Mouse (Mus musculus): ENCODE measurements around the gene Slc2a8. TPM values are rescaled to one million over a fixed set of nuclear protein-coding genes. Genes with fewer than 3 reads are reported as not detected.

The Slc2a8 gene
- total RNA-seq, 1 experiment from 2014 or later = 24.4 TPM

GRCm38 (mm10) chr2:32928947-32929829, 52.7 kb downstream of the Slc2a8 start:
- no peak for DNase-seq

- peak; percentile 71 for DNase-seq
Observed at GRCm38 (mm10) chr2:32928235-32928946, 53.5 kb downstream of the Slc2a8 start.

GRCm38 (mm10) chr2:32927624-32928234, 54.2 kb downstream of the Slc2a8 start:
- no peak for DNase-seq

GRCm38 (mm10) chr2:32926330-32927075, 55.4 kb downstream of the Slc2a8 start:
- no peak for DNase-seq

GRCm38 (mm10) chr2:32924306-32924844, 57.5 kb downstream of the Slc2a8 start:
- no peak for DNase-seq

GRCm38 (mm10) chr2:32923551-32924250, 58.2 kb downstream of the Slc2a8 start:
- no peak for DNase-seq

Other genes starting within 250 kb of the Slc2a8 start
- not detected in 2 replicates for gene 6330409D20Rik, start 241.1 kb downstream of the Slc2a8 start, total RNA-seq (2021)
- 24.7 and 30.8 TPM in 2 replicates for gene Tor2a, start 224.8 kb downstream of the Slc2a8 start, total RNA-seq (2021)
- 0.15 and 0.24 TPM in 2 replicates for gene Ttc16, start 206.4 kb downstream of the Slc2a8 start, total RNA-seq (2021)
- gene Ptrh1, start 206.3 kb downstream of the Slc2a8 start, total RNA-seq (2021) = 5.7 and 5.9 TPM in 2 replicates
- gene Cfap157, start 197.7 kb downstream of the Slc2a8 start, total RNA-seq (2021) = not detected in 2 replicates
- 15.6 and 22.2 TPM in 2 replicates for gene Stxbp1, start 134.8 kb downstream of the Slc2a8 start, total RNA-seq (2021)
- gene Fam129b, start 106.0 kb downstream of the Slc2a8 start, total RNA-seq (2021) = 14.0 and 15.2 TPM in 2 replicates
- gene Rpl12, start 20.5 kb downstream of the Slc2a8 start, total RNA-seq (2021) = 133 and 250 TPM in 2 replicates
- 17.4 and 28.7 TPM in 2 replicates for gene Lrsam1, start 20.5 kb downstream of the Slc2a8 start, total RNA-seq (2021)
- 17.3 and 19.2 TPM in 2 replicates for gene Garnl3, start 149.6 kb upstream of the Slc2a8 start, total RNA-seq (2021)
- 21.2 and 23.6 TPM in 2 replicates for gene Angptl2, start 234.0 kb upstream of the Slc2a8 start, total RNA-seq (2021)